9 mouse cellular contexts compared by ENCODE assay signal in genomic region chr17:46890843-46891594, GRCm38 (mm10). TPM values are rescaled to one million over a fixed set of nuclear protein-coding genes. Genes with fewer than 3 reads are reported as not detected.
DNase-seq lines count a peak whose midpoint lies in the region; ATAC-seq and TF ChIP-seq lines count a peak whose summit lies in the region.
"Had no signal": no experiment of that assay in that cellular context is flagged by ENCODE, and none has a peak within 500 bp of the region (broad histone marks: within the 10 kb centered on the region; RNA-seq: fewer than 3 reads in every experiment).

No protein-coding gene starts in this region.

- TF ChIP-seq EP300 in ES-Bruce4 (IDR thresholded peaks at IDR 0.05; ENCODE audit: insufficient read depth, low read depth, low read length), result no peak

- no peak overlapping the region for H3K27ac ChIP-seq in ES-Bruce4 (ENCODE audit: insufficient read depth, low read length)
- peak overlapping the region; percentile 88 for H3K27ac ChIP-seq in embryonic facial prominence, embryonic 15.5 days (replicated peaks)
- H3K27ac ChIP-seq in heart, embryonic 14.5 days (replicated peaks in 1 of 2; ENCODE audit: control insufficient read depth in 1 of 2, insufficient read depth in 1 of 2, low read depth in 2 of 2, low read length in 2 of 2), result peak overlapping the region; percentile 90 to 92

- no peaks in the 10 kb centered on the region for H3K9me3 ChIP-seq in ES-Bruce4 (replicated peaks; ENCODE audit: control insufficient read depth, insufficient read depth, low read length, poor library complexity, severe bottlenecking)
- H3K9me3 ChIP-seq in embryonic facial prominence, embryonic 15.5 days (replicated peaks), result no peaks in the 10 kb centered on the region
- no peaks in the 10 kb centered on the region for H3K9me3 ChIP-seq in heart, embryonic 14.5 days (ENCODE audit: control insufficient read depth, low read length)

- H3K4me3 ChIP-seq in ES-Bruce4 (ENCODE audit: low read depth, low read length), result peak overlapping the region; percentile 92
- peak overlapping the region; percentile 91 for H3K4me3 ChIP-seq in embryonic facial prominence, embryonic 15.5 days (replicated peaks)
- peak overlapping the region; percentile 83 to 96 for H3K4me3 ChIP-seq in heart, embryonic 14.5 days (ENCODE audit: control insufficient read depth in 1 of 2, insufficient read depth in 1 of 2, low read depth in 1 of 2, low read length in 2 of 2)

- DNase-seq in adrenal gland, postnatal 10 days, result peak; percentile 48
- peak; percentile 37 to 57 for DNase-seq in layer of hippocampus, postnatal 10 days (ENCODE audit: low spot score in 2 of 2)
- peak; percentile 41 for DNase-seq in lung, postnatal 10 days
- DNase-seq in right cerebral cortex, postnatal 14 days, result peak; percentile 38

- H3K9ac ChIP-seq in ES-Bruce4 (ENCODE audit: low read depth, poor library complexity, severe bottlenecking), result peak overlapping the region; percentile 76
- H3K9ac ChIP-seq in embryonic facial prominence, embryonic 15.5 days, result peak overlapping the region; percentile 84
- peak overlapping the region; percentile 96 for H3K9ac ChIP-seq in heart, embryonic 14.5 days (ENCODE audit: low read length)

- 1% methylated on average over 63 of the region's 64 CpGs for WGBS in embryonic facial prominence, embryonic 15.5 days
- WGBS in heart, embryonic 14.5 days, result 1% methylated on average over 64 of the region's 64 CpGs

- no peaks in the 10 kb centered on the region for H3K27me3 ChIP-seq in ES-Bruce4 (ENCODE audit: control insufficient read depth, insufficient read depth, low read length, poor library complexity, severe bottlenecking)
- H3K27me3 ChIP-seq in embryonic facial prominence, embryonic 15.5 days, result no peaks in the 10 kb centered on the region
- H3K27me3 ChIP-seq in heart, embryonic 14.5 days (ENCODE audit: control insufficient read depth, insufficient read depth, low read length), result no peaks in the 10 kb centered on the region

- H3K36me3 ChIP-seq in ES-Bruce4 (ENCODE audit: control insufficient read depth, insufficient read depth, low read length, poor library complexity, severe bottlenecking), result no peaks in the 10 kb centered on the region
- H3K36me3 ChIP-seq in embryonic facial prominence, embryonic 15.5 days, result no peaks in the 10 kb centered on the region; the same call in 1 of the 2 replicates
- H3K36me3 ChIP-seq in heart, embryonic 14.5 days (ENCODE audit: control insufficient read depth, insufficient read depth, low read length), result peaks cover 6% of the 10 kb centered on the region; the same call in 1 of the 2 replicates

- H3K4me1 ChIP-seq in ES-Bruce4 (ENCODE audit: control insufficient read depth, insufficient read depth, low read length), result peaks cover 2% of the 10 kb centered on the region
- H3K4me1 ChIP-seq in embryonic facial prominence, embryonic 15.5 days, result peaks cover 37% of the 10 kb centered on the region
- H3K4me1 ChIP-seq in heart, embryonic 14.5 days (ENCODE audit: control insufficient read depth in 2 of 2, insufficient read depth in 2 of 2, low read length in 2 of 2), result peaks cover 13 to 31% of the 10 kb centered on the region in 2 experiments

- H3K4me2 ChIP-seq in embryonic facial prominence, embryonic 15.5 days (replicated peaks), result peak overlapping the region; percentile 86
- H3K4me2 ChIP-seq in heart, embryonic 14.5 days (ENCODE audit: low read length), result peak overlapping the region; percentile 97

- ATAC-seq in embryonic facial prominence, embryonic 15.5 days (ENCODE audit: insufficient number of reproducible peaks, low FRiP score, low TSS enrichment, low read depth), result peak; percentile 17; the same call in 1 of the 2 replicates
- peak; percentile 6; the same call in 1 of the 2 replicates for ATAC-seq in heart, embryonic 14.5 days (ENCODE audit: insufficient number of reproducible peaks, insufficient read depth, low FRiP score, low read depth)

- TF ChIP-seq CTCF in ES-Bruce4 (IDR thresholded peaks at IDR 0.05; ENCODE audit: low read depth, low read length), result no peak

- TF ChIP-seq POLR2A in ES-Bruce4 (IDR thresholded peaks at IDR 0.05; ENCODE audit: insufficient read depth, low read length), result no peak

RNA-seq across cellular contexts. Expression of gene Tbcc, which starts 0.5 kb away (rescaled TPM):
- 10.6 and 10.8 TPM in 2 replicates for polyA plus RNA-seq in ES-Bruce4 (2011; ENCODE audit: insufficient read depth, insufficient read length, low read depth, missing spikeins)
- total RNA-seq in adrenal gland, postnatal 10 days (2021), result 10 to 100 TPM; 21.6 to 23.3 TPM
- polyA plus RNA-seq in embryonic facial prominence, embryonic 15.5 days (2015; fragmentation: Nextera tagmentation; extraction: Ambion mirVana), result 59.7 and 62.7 TPM in 2 replicates
- 53.1 and 54.7 TPM in 2 replicates for polyA plus RNA-seq in heart, embryonic 14.5 days (2014; fragmentation: Nextera tagmentation; extraction: Ambion mirVana)
- total RNA-seq in layer of hippocampus, postnatal 10 days (2021), result 10 to 100 TPM; 39.0 to 47.5 TPM

RNA-seq across cellular contexts. Expression of gene Prph2, which starts 19.2 kb away (rescaled TPM):
- polyA plus RNA-seq in ES-Bruce4 (2011; ENCODE audit: insufficient read depth, insufficient read length, low read depth, missing spikeins), result not detected in 2 replicates
- not detected for total RNA-seq in adrenal gland, postnatal 10 days (2021)
- not detected in 2 replicates for polyA plus RNA-seq in embryonic facial prominence, embryonic 15.5 days (2015; fragmentation: Nextera tagmentation; extraction: Ambion mirVana)
- polyA plus RNA-seq in heart, embryonic 14.5 days (2014; fragmentation: Nextera tagmentation; extraction: Ambion mirVana), result not detected in 2 replicates
- total RNA-seq in layer of hippocampus, postnatal 10 days (2021), result under 1 TPM in 1 of 2 experiments, not detected in 1; 0.14 TPM
- total RNA-seq: common myeloid progenitor, adult 5-6 weeks; neutrophil, adult 5-6 weeks had no signal

RNA-seq across cellular contexts. Expression of gene Bicral, which starts 32.7 kb away (rescaled TPM):
- 24.2 and 26.7 TPM in 2 replicates for polyA plus RNA-seq in ES-Bruce4 (2011; ENCODE audit: insufficient read depth, insufficient read length, low read depth, missing spikeins)
- 10 to 100 TPM; 15.2 to 19.0 TPM for total RNA-seq in adrenal gland, postnatal 10 days (2021)
- polyA plus RNA-seq in embryonic facial prominence, embryonic 15.5 days (2015; fragmentation: Nextera tagmentation; extraction: Ambion mirVana), result 4.5 and 5.3 TPM in 2 replicates
- polyA plus RNA-seq in heart, embryonic 14.5 days (2014; fragmentation: Nextera tagmentation; extraction: Ambion mirVana), result 6.4 and 7.4 TPM in 2 replicates
- total RNA-seq in layer of hippocampus, postnatal 10 days (2021), result 10 to 100 TPM; 29.7 to 32.8 TPM
